Mouse (Mus musculus) cortical plate, adult 2 months (tissue): ENCODE measurements around the gene Dzip1. TPM values are rescaled to one million over a fixed set of nuclear protein-coding genes. Genes with fewer than 3 reads are reported as not detected.

Experiments
- H3K27ac ChIP-seq: fragments of 200-500 bp; 2 replicates; pipeline ENCODE4 v1.5.1; 2012; ENCODE audit warnings: low read length, control low read depth, inconsistent platforms; ENCODE audit not compliant: insufficient read depth
- H3K4me1 ChIP-seq: fragments of 200-500 bp; 2 replicates; pipeline ENCODE4 v1.6.1; 2011; ENCODE audit warnings: low read length; ENCODE audit not compliant: control insufficient read depth, insufficient read depth
- H3K4me3 ChIP-seq: fragments of 200-500 bp; 2 replicates; pipeline ENCODE4 v1.5.1; 2011; ENCODE audit warnings: mild to moderate bottlenecking, low read length, control low read depth; ENCODE audit not compliant: insufficient read depth
- CTCF ChIP-seq: fragments of 200-500 bp; IDR thresholded peaks from 2 replicates; pipeline ENCODE4 v1.5.1; 2011; ENCODE audit warnings: mild to moderate bottlenecking, control low read depth, low read length; ENCODE audit not compliant: insufficient read depth; ENCODE audit errors: extremely low read depth
- POLR2A ChIP-seq: fragments of 200-500 bp; IDR thresholded peaks from 2 replicates; pipeline ENCODE4 v1.6.1; 2011; ENCODE audit warnings: mild to moderate bottlenecking, low read length, control low read depth; ENCODE audit not compliant: insufficient read depth; ENCODE audit errors: extremely low read depth
- polyA plus RNA-seq: library from polyadenylated mRNA; depleted of rRNA; stranded (reverse); fragments of >200 nt; gene quantifications from 2 replicates; pipeline ENCODE4 v1.2.3, GENCODE M21; 2012; rRNA removed

Gene Dzip1
- polyA plus RNA-seq, 1 experiment = 89.4 TPM

- no peak for TF ChIP-seq POLR2A
- no peak for TF ChIP-seq CTCF
- no peak overlapping the region for H3K4me3 ChIP-seq
- H3K4me1 ChIP-seq = no peaks in the 10 kb centered on the region; the same call in 1 of the 2 replicates
- H3K27ac ChIP-seq = no peak overlapping the region
Observed at GRCm38 (mm10) chr14:118827283-118827904, 97.9 kb downstream of the Dzip1 start.

GRCm38 (mm10) chr14:118826346-118826745 is 98.9 kb downstream of the Dzip1 start:
- Histone ChIP-seq H3K4me1 (no peaks in the 10 kb centered on the region; the same call in 1 of the 2 replicates), H3K4me3 (no peak overlapping the region), H3K27ac (no peak overlapping the region)
- TF ChIP-seq CTCF = no peak

Other genes with a start within 250 kb of the Dzip1 start
- 6.7 and 6.8 TPM in 2 replicates for gene Abcc4, start 219.2 kb downstream of the Dzip1 start, polyA plus RNA-seq
- gene Cldn10, start 137.6 kb downstream of the Dzip1 start, polyA plus RNA-seq = 34.9 and 36.4 TPM in 2 replicates
- gene Dnajc3, start 12.5 kb upstream of the Dzip1 start, polyA plus RNA-seq = 19.7 and 22.2 TPM in 2 replicates
- 48.1 and 60.1 TPM in 2 replicates for gene Uggt2, start 174.0 kb upstream of the Dzip1 start, polyA plus RNA-seq
- 16.9 and 17.6 TPM in 2 replicates for gene Hs6st3, start 212.9 kb upstream of the Dzip1 start, polyA plus RNA-seq